Mouse (Mus musculus): Measurements from ENCODE around the gene Kcnh6.
A peak's percentile ranks its signal among the peaks of the same experiment; 100 is the strongest.

Gene Kcnh6

GRCm38 (mm10) chr11:106063756-106064155 is 55.8 kb downstream of the Kcnh6 start:
- no peak for DNase-seq (ENCODE audit: low spot score in 2 of 2)

- DNase-seq (ENCODE audit: low spot score in 2 of 2) = no peak
Observed at GRCm38 (mm10) chr11:106065073-106065922, 57.4 kb downstream of the Kcnh6 start.

- DNase-seq (ENCODE audit: low spot score in 2 of 2) = peak; percentile 97 to 98
Observed at GRCm38 (mm10) chr11:106065923-106066571, 58.1 kb downstream of the Kcnh6 start, which contains the start of gene Taco1. TSS of gene Taco1 (plus strand) at chr11:106066061.

- DNase-seq (ENCODE audit: low spot score in 2 of 2) = peak in 1 of 2 experiments; percentile 70
Observed at GRCm38 (mm10) chr11:106066616-106067015, 58.7 kb downstream of the Kcnh6 start.

- no peak for DNase-seq (ENCODE audit: low spot score in 2 of 2)
Observed at GRCm38 (mm10) chr11:106073774-106074173, 65.8 kb downstream of the Kcnh6 start.

- peak in 1 of 2 experiments; percentile 70 for DNase-seq (ENCODE audit: low spot score in 2 of 2)
Observed at GRCm38 (mm10) chr11:106076321-106076720, 68.4 kb downstream of the Kcnh6 start.
